Comparison of ENCODE assay signal across 16 mouse cellular contexts in genomic region chr11:103356032-103356571, GRCm38 (mm10). TPM values are rescaled to one million over a fixed set of nuclear protein-coding genes. Genes with fewer than 3 reads are reported as not detected.
DNase-seq lines count a peak whose midpoint lies in the region; ATAC-seq and TF ChIP-seq lines count a peak whose summit lies in the region.
"Had no signal": no experiment of that assay in that cellular context is flagged by ENCODE, and none has a peak within 500 bp of the region (broad histone marks: within the 10 kb centered on the region; RNA-seq: fewer than 3 reads in every experiment).

No protein-coding gene starts in this region.

- peaks cover 6% of the 10 kb centered on the region; the same call in 1 of the 2 replicates for H3K36me3 ChIP-seq in heart, embryonic 13.5 days
- H3K36me3 ChIP-seq in kidney, adult 2 months (ENCODE audit: control insufficient read depth, insufficient read depth, low read length) = no peaks in the 10 kb centered on the region
- H3K36me3 ChIP-seq in liver, embryonic 13.5 days = peaks cover 3% of the 10 kb centered on the region; the same call in 1 of the 2 replicates
- no peaks in the 10 kb centered on the region for H3K36me3 ChIP-seq in forebrain, embryonic 12.5 days (replicated peaks)
- H3K36me3 ChIP-seq in thymus, adult 2 months (ENCODE audit: control insufficient read depth, insufficient read depth, low read length) = no peaks in the 10 kb centered on the region

- peaks cover 31% of the 10 kb centered on the region for H3K4me1 ChIP-seq in heart, embryonic 13.5 days
- H3K4me1 ChIP-seq in kidney, adult 2 months (ENCODE audit: control insufficient read depth, insufficient read depth, low read length) = peaks cover 20% of the 10 kb centered on the region
- H3K4me1 ChIP-seq in liver, embryonic 13.5 days (replicated peaks) = peaks cover 23% of the 10 kb centered on the region
- peaks cover 33% of the 10 kb centered on the region for H3K4me1 ChIP-seq in forebrain, embryonic 12.5 days
- H3K4me1 ChIP-seq in thymus, adult 2 months (replicated peaks; ENCODE audit: control insufficient read depth, insufficient read depth, low read length) = peaks cover 12% of the 10 kb centered on the region

- TF ChIP-seq POLR2A in kidney, adult 2 months (IDR thresholded peaks at IDR 0.05; ENCODE audit: low read depth, low read length) = no peak
- no peak for TF ChIP-seq POLR2A in thymus, adult 2 months (IDR thresholded peaks at IDR 0.05; ENCODE audit: control insufficient read depth, extremely low read depth, insufficient read depth, low read length, poor library complexity)

- H3K9ac ChIP-seq in heart, embryonic 13.5 days = no peak overlapping the region; the same call in 1 of the 2 replicates
- H3K9ac ChIP-seq in liver, embryonic 13.5 days = no peak overlapping the region
- no peak overlapping the region for H3K9ac ChIP-seq in forebrain, embryonic 12.5 days
- H3K9ac ChIP-seq: liver, embryonic 14.5 days had no signal

- no peak overlapping the region for H3K27ac ChIP-seq in heart, embryonic 13.5 days (replicated peaks)
- H3K27ac ChIP-seq in kidney, adult 2 months (ENCODE audit: insufficient read depth, low read depth, low read length) = peak overlapping the region; percentile 78
- no peak overlapping the region for H3K27ac ChIP-seq in liver, embryonic 13.5 days
- no peak overlapping the region for H3K27ac ChIP-seq in forebrain, embryonic 12.5 days
- H3K27ac ChIP-seq in thymus, adult 2 months (ENCODE audit: control insufficient read depth, insufficient read depth, low read length) = no peak overlapping the region
- H3K27ac ChIP-seq: liver, embryonic 14.5 days had no signal

- no peak for TF ChIP-seq CTCF in kidney, adult 2 months (conservative IDR thresholded peaks at IDR 0.05; ENCODE audit: insufficient read depth, insufficient read length, low read depth, low read length)
- no peak for TF ChIP-seq CTCF in thymus, adult 2 months (IDR thresholded peaks at IDR 0.05; ENCODE audit: borderline replicate concordance, control insufficient read depth, extremely low read depth, insufficient read depth, low read length, poor library complexity)

- peak overlapping the region; percentile 32 for H3K4me2 ChIP-seq in heart, embryonic 13.5 days
- H3K4me2 ChIP-seq in liver, embryonic 13.5 days = peak overlapping the region; percentile 34
- no peak overlapping the region for H3K4me2 ChIP-seq in forebrain, embryonic 12.5 days

- peaks cover 53% of the 10 kb centered on the region for H3K27me3 ChIP-seq in heart, embryonic 13.5 days (replicated peaks)
- H3K27me3 ChIP-seq in kidney, adult 2 months (replicated peaks; ENCODE audit: control insufficient read depth, insufficient read depth, low read length) = no peaks in the 10 kb centered on the region
- peaks cover 35% of the 10 kb centered on the region for H3K27me3 ChIP-seq in liver, embryonic 13.5 days
- H3K27me3 ChIP-seq in forebrain, embryonic 12.5 days = peaks cover 62% of the 10 kb centered on the region
- peaks cover 3% of the 10 kb centered on the region; the same call in 1 of the 2 replicates for H3K27me3 ChIP-seq in thymus, adult 2 months (ENCODE audit: control insufficient read depth, insufficient read depth, low read length)
- H3K27me3 ChIP-seq: Patski had no signal

- H3K4me3 ChIP-seq in heart, embryonic 13.5 days = no peak overlapping the region
- H3K4me3 ChIP-seq in kidney, adult 2 months (ENCODE audit: insufficient read depth, low read depth, low read length) = peak overlapping the region; percentile 49
- peak overlapping the region; percentile 8; the same call in 1 of the 2 replicates for H3K4me3 ChIP-seq in liver, embryonic 13.5 days (replicated peaks)
- no peak overlapping the region for H3K4me3 ChIP-seq in forebrain, embryonic 12.5 days (replicated peaks)
- no peak overlapping the region for H3K4me3 ChIP-seq in thymus, adult 2 months (ENCODE audit: control insufficient read depth, insufficient read depth, low read length)

- no peak for ATAC-seq in heart, embryonic 13.5 days (ENCODE audit: extremely low read depth, insufficient number of reproducible peaks, low FRiP score, low TSS enrichment)
- ATAC-seq in liver, embryonic 13.5 days (ENCODE audit: low read depth) = no peak
- no peak for ATAC-seq in forebrain, embryonic 12.5 days (ENCODE audit: low FRiP score)
- ATAC-seq: Patski had no signal

- H3K9me3 ChIP-seq in heart, embryonic 13.5 days = peaks cover 10% of the 10 kb centered on the region
- no peaks in the 10 kb centered on the region; the same call in 1 of the 2 replicates for H3K9me3 ChIP-seq in liver, embryonic 13.5 days (replicated peaks)
- peaks cover 5% of the 10 kb centered on the region; the same call in 1 of the 2 replicates for H3K9me3 ChIP-seq in forebrain, embryonic 12.5 days

- DNase-seq in heart, adult 8-10 months (ENCODE audit: low spot score) = no peak
- DNase-seq in ZHBTc4 (ENCODE audit: low read depth, low spot score) = peak; percentile 26
- DNase-seq in kidney, adult 2 months = peak; percentile 85
- DNase-seq in liver, embryonic 13.5 days = no peak
- no peak for DNase-seq in layer of hippocampus, postnatal 25 days (ENCODE audit: extremely low spot score in 1 of 2, low spot score in 1 of 2)
- no peak for DNase-seq in thymus, adult 2 months
- DNase-seq: adrenal gland, postnatal 10 days; cerebellum, adult 2 months; layer of hippocampus, adult 9-11 months; midbrain, embryonic 14.5 days; spleen, adult 18-20 months; thymus, postnatal 4 days had no signal

- 24% methylated on average over 11 of the region's 11 CpGs for WGBS in heart, embryonic 13.5 days
- WGBS in kidney, adult 2 months = 27% methylated on average over 11 of the region's 11 CpGs
- 57% methylated on average over 11 of the region's 11 CpGs for WGBS in liver, embryonic 13.5 days (ENCODE audit: insufficient replicate concordance)
- WGBS in forebrain, embryonic 12.5 days = 29% methylated on average over 11 of the region's 11 CpGs
- 92% methylated on average over 11 of the region's 11 CpGs for WGBS in thymus, adult 2 months

RNA-seq across cellular contexts. Expression of gene Arhgap27, which starts 7.4 kb away (rescaled TPM):
- polyA plus RNA-seq in heart, embryonic 13.5 days (2015; fragmentation: Nextera tagmentation; extraction: Ambion mirVana) = 5.6 and 5.8 TPM in 2 replicates
- total RNA-seq in heart, adult 8-10 months (2022) = 10 to 100 TPM; 11.9 to 20.4 (median 13.3) TPM
- polyA plus RNA-seq in kidney, adult 2 months (2012; rRNA removed) = 38.4 and 46.8 TPM in 2 replicates
- 1.6 and 1.8 TPM in 2 replicates for polyA plus RNA-seq in liver, embryonic 13.5 days (2015; fragmentation: Nextera tagmentation; extraction: Ambion mirVana)
- 3.2 and 3.7 TPM in 2 replicates for polyA plus RNA-seq in forebrain, embryonic 12.5 days (2016; fragmentation: Nextera tagmentation; extraction: Ambion mirVana)
- total RNA-seq in layer of hippocampus, postnatal 25 days (2021) = 1 to 10 TPM; 8.6 to 9.3 TPM
- 124 and 125 TPM in 2 replicates for polyA plus RNA-seq in thymus, adult 2 months (2012; rRNA removed)

RNA-seq across cellular contexts. Expression of gene Plekhm1, which starts 56.4 kb away (rescaled TPM):
- polyA plus RNA-seq in heart, embryonic 13.5 days (2015; fragmentation: Nextera tagmentation; extraction: Ambion mirVana) = 4.8 and 5.3 TPM in 2 replicates
- total RNA-seq in heart, adult 8-10 months (2022) = 10 to 100 TPM; 11.0 to 12.5 (median 11.6) TPM
- polyA plus RNA-seq in kidney, adult 2 months (2012; rRNA removed) = 21.9 and 24.0 TPM in 2 replicates
- polyA plus RNA-seq in liver, embryonic 13.5 days (2015; fragmentation: Nextera tagmentation; extraction: Ambion mirVana) = 2.8 and 3.8 TPM in 2 replicates
- polyA plus RNA-seq in forebrain, embryonic 12.5 days (2016; fragmentation: Nextera tagmentation; extraction: Ambion mirVana) = 10.3 and 11.1 TPM in 2 replicates
- 10 to 100 TPM; 16.4 to 17.6 TPM for total RNA-seq in layer of hippocampus, postnatal 25 days (2021)
- 43.6 and 46.4 TPM in 2 replicates for polyA plus RNA-seq in thymus, adult 2 months (2012; rRNA removed)

Comparison
In these comparisons a context has a peak if more than half of its experiments do, and no peak if none do; other contexts are left out.
1. H3K4me3 ChIP-seq: peak in kidney, adult 2 months (single experiment) and liver, embryonic 13.5 days (single experiment); none in heart, embryonic 13.5 days (single experiment), forebrain, embryonic 12.5 days (single experiment) and thymus, adult 2 months (single experiment).
2. DNase-seq: peak in ZHBTc4 (single experiment) and kidney, adult 2 months (single experiment); none in heart, adult 8-10 months (single experiment), liver, embryonic 13.5 days (single experiment), layer of hippocampus, postnatal 25 days (0 of 2) and thymus, adult 2 months (single experiment).